Mouse (Mus musculus): ENCODE data around the gene Hectd1.

The Hectd1 gene

GRCm38 (mm10) chr12:51706673-51707235, 122.6 kb downstream of the Hectd1 start:
- no peak for DNase-seq (ENCODE audit: low read depth in 1 of 2, low spot score in 2 of 2)

- no peak for DNase-seq (ENCODE audit: low read depth in 1 of 2, low spot score in 2 of 2)
These were observed 123.6 kb downstream of the Hectd1 start for GRCm38 (mm10) chr12:51705778-51706177.

DNA sequence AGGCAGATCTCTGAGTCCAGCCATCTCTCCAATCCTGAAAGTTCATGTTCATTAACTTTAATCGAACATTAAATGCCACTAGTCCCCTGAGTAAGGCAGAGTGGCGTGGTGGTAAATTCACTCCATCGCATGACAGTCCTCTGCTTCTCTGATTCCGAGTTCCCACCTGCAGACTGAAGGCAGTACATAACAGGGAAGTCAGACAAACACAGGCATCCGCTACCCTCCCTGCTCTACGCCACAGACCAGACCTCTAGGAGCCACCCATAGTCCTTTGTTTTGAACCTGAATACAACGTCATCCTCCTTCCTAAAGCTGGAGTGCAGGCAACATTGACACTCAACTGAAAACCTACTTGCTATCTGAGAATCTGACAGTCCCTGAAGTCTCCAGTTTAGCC, 124.8 kb downstream of the Hectd1 start:
- no peak for DNase-seq (ENCODE audit: low read depth in 1 of 2, low spot score in 2 of 2)

- no peak for DNase-seq (ENCODE audit: low read depth in 1 of 2, low spot score in 2 of 2)
These were observed 125.5 kb downstream of the Hectd1 start for GRCm38 (mm10) chr12:51703859-51704258.

DNA sequence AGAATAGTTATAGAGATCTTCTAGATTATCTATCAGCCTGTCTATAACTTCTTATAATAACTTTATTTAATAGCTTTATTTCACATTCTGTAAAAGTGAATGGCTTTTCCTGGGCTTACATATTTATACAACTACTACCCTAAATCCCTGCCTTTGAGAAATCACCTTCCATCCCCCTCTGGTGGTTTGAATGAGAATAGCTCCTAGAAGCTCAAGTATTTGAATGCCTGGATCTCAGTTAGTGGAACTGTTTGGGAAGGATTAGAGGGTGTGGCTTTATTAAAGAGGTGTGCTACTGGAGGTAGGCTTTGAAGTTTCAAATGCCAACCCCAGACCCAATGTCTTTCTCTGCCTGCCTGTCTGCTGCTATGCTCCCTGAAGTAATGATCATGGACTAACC, 127.6 kb downstream of the Hectd1 start:
- DNase-seq (ENCODE audit: low read depth in 1 of 2, low spot score in 2 of 2) = no peak

- DNase-seq (ENCODE audit: low read depth in 1 of 2, low spot score in 2 of 2) = no peak
These were observed 129.5 kb downstream of the Hectd1 start for GRCm38 (mm10) chr12:51699623-51700393.

DNA sequence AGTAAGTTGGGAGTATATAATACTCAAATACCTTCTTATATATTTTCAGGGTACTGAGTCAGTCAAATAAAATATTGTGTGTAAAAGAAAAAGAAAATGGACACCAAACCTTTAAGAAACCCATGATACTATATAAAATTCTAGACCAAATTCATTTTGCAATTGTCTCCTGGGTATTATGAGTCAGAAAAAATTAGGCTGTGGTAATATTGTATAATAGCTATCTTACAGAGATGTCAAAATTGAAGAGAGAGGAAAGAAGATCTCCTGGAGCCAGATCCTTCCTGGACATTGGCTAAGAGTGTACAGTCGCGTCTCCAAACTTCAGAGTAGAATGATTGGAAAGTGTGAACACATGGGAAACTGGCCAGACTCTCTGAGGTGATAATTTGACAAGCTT, 133.2 kb downstream of the Hectd1 start:
- DNase-seq (ENCODE audit: low read depth in 1 of 2, low spot score in 2 of 2) = no peak

GRCm38 (mm10) chr12:51694966-51695365, 134.4 kb downstream of the Hectd1 start:
- DNase-seq (ENCODE audit: low read depth in 1 of 2, low spot score in 2 of 2) = no peak

- no peak for DNase-seq (ENCODE audit: low read depth in 1 of 2, low spot score in 2 of 2)
These were observed 135.2 kb downstream of the Hectd1 start for GRCm38 (mm10) chr12:51694096-51694495.

Data from monocyte, adult 2 months (primary cell).